Mouse (Mus musculus) telencephalon, adult 2 months (tissue): ENCODE results near the gene Olfr376.

Source experiments
- DNase-seq: peaks from one replicate; pipeline ENCODE4 v3.0.0-alpha.2; 2011; ENCODE audit warnings: low read depth, low spot score

Gene Olfr376

GRCm38 (mm10) chr11:73370946-73371345 is at the start of gene Olfr376:
Gene Olfr376 (plus strand): TSS chr11:73371246.
- DNase-seq: no peak

GRCm38 (mm10) chr11:73323906-73324830 is 46.9 kb upstream of the Olfr376 start:
- DNase-seq: no peak

GRCm38 (mm10) chr11:73326485-73326886 is 44.6 kb upstream of the Olfr376 start:
- no peak for DNase-seq

GRCm38 (mm10) chr11:73327361-73327760 is 43.7 kb upstream of the Olfr376 start:
- DNase-seq: peak; percentile 12

- no peak for DNase-seq
Observed at GRCm38 (mm10) chr11:73329442-73329841, 41.6 kb upstream of the Olfr376 start, which contains the start of the genes Aspa, Gm49340 and Spata22. Gene Aspa (minus strand): TSS chr11:73329596. Gene Gm49340 (plus strand): TSS chr11:73329741. Gene Spata22 (plus strand): TSS chr11:73329741.

- no peak for DNase-seq
Observed at GRCm38 (mm10) chr11:73333357-73333756, 37.7 kb upstream of the Olfr376 start.

GRCm38 (mm10) chr11:73336919-73337318 is 34.1 kb upstream of the Olfr376 start:
- no peak for DNase-seq

GRCm38 (mm10) chr11:73350483-73350882 is 20.6 kb upstream of the Olfr376 start, which contains the start of gene Olfr20:
Gene Olfr20 (plus strand): TSS chr11:73350783.
- DNase-seq: no peak

GRCm38 (mm10) chr11:73395374-73395773 is 24.3 kb downstream of the Olfr376 start:
- DNase-seq: no peak

GRCm38 (mm10) chr11:73399514-73399913 is 28.5 kb downstream of the Olfr376 start, which contains the start of gene Olfr1:
Gene Olfr1 (minus strand): TSS chr11:73399614.
- no peak for DNase-seq
